Mouse (Mus musculus): Measurements from ENCODE around the gene Aplp1. TPM values are rescaled to one million over a fixed set of nuclear protein-coding genes. Genes with fewer than 3 reads are reported as not detected.

Aplp1 gene
- polyA plus RNA-seq, 1 experiment from 2014 or later = 51.0 TPM

GRCm38 (mm10) chr7:30456911-30457628, 11.7 kb upstream of the Aplp1 start:
- Histone ChIP-seq H3K9me3 (ENCODE audit: control insufficient read depth, low read length) (peaks cover 5% of the 10 kb centered on the region; the same call in 1 of the 2 replicates), H3K4me1 (ENCODE audit: control insufficient read depth, insufficient read depth, low read length) (peaks cover 8% of the 10 kb centered on the region), H3K9ac (ENCODE audit: low read depth, low read length) (peak overlapping the region; percentile 34; the same call in 1 of the 2 replicates), H3K4me2 (ENCODE audit: low read depth, low read length) (peak overlapping the region; percentile 37), H3K36me3 (ENCODE audit: control insufficient read depth, insufficient read depth, low read length) (no peaks in the 10 kb centered on the region), H3K27ac (replicated peaks; ENCODE audit: low read depth, low read length) (no peak overlapping the region), H3K4me3 (ENCODE audit: low read depth, low read length) (peak overlapping the region; percentile 25), H3K27me3 (replicated peaks; ENCODE audit: control insufficient read depth, insufficient read depth, low read length) (peaks cover 97% of the 10 kb centered on the region)
- DNase-seq (ENCODE audit: low spot score) = no peak
- WGBS = 2% methylated on average over 29 of the region's 31 CpGs
- no peak for ATAC-seq (ENCODE audit: low read depth)

DNA sequence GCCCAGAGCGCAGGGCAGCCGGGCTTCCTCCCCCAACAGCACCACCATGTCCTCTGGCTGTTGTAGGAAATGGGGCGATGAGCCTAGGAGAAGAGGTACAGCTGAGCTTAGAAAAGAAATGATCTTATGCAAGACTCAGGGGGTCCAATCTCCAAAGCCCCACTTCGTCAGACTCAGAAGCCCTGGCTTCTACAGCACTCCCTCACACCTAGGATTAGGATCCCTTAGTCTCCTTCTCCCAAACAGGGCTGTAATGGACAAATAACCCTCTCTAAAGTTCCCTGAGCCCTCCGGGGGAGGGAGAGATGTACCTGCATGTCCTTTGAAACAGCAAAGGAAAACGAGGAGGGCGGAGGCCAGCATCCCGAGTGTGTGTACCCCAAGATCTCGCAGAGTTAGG, 11.2 kb upstream of the Aplp1 start:
- WGBS = 2% methylated on average over 9 of the region's 9 CpGs
- DNase-seq (ENCODE audit: low spot score) = no peak
- Histone ChIP-seq H3K4me1 (ENCODE audit: control insufficient read depth, insufficient read depth, low read length) (peaks cover 8% of the 10 kb centered on the region), H3K4me2 (ENCODE audit: low read depth, low read length) (peak overlapping the region; percentile 37), H3K36me3 (ENCODE audit: control insufficient read depth, insufficient read depth, low read length) (no peaks in the 10 kb centered on the region), H3K27ac (replicated peaks; ENCODE audit: low read depth, low read length) (no peak overlapping the region), H3K27me3 (replicated peaks; ENCODE audit: control insufficient read depth, insufficient read depth, low read length) (peaks cover 93% of the 10 kb centered on the region), H3K4me3 (ENCODE audit: low read depth, low read length) (no peak overlapping the region; the same call in 1 of the 2 replicates), H3K9ac (ENCODE audit: low read depth, low read length) (0 out of 2 replicates have a peak overlapping the region, but pooled peaks have one; percentile 5), H3K9me3 (ENCODE audit: control insufficient read depth, low read length) (peaks cover 5% of the 10 kb centered on the region; the same call in 1 of the 2 replicates)
- ATAC-seq (ENCODE audit: low read depth) = no peak

DNA sequence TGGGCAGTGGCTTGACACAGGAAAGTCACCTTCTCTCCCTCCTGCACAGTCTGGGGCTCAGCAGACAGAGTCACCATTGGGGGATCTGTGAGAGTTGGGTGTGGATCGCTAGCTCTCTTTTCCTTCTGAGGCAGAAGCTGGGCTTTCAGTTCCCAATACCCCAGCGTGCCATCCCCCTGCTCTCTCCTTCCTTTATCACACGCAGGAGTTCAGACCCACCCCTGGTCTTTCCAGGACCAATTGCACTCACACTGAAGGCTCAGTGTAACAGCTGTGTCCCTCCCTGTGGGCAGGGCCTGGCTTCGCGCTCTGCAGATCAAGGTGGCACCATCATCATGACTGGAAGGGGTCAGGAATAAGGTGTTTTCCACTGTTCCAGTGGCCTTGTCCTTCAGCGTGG, 8.9 kb upstream of the Aplp1 start:
- 9% methylated on average over 6 of the region's 6 CpGs for WGBS
- Histone ChIP-seq H3K9ac (ENCODE audit: low read depth, low read length) (no peak overlapping the region), H3K4me1 (ENCODE audit: control insufficient read depth, insufficient read depth, low read length) (peaks cover 8% of the 10 kb centered on the region), H3K4me2 (ENCODE audit: low read depth, low read length) (no peak overlapping the region), H3K27ac (replicated peaks; ENCODE audit: low read depth, low read length) (no peak overlapping the region), H3K36me3 (ENCODE audit: control insufficient read depth, insufficient read depth, low read length) (no peaks in the 10 kb centered on the region), H3K4me3 (ENCODE audit: low read depth, low read length) (no peak overlapping the region), H3K9me3 (ENCODE audit: control insufficient read depth, low read length) (peaks cover 5% of the 10 kb centered on the region; the same call in 1 of the 2 replicates), H3K27me3 (replicated peaks; ENCODE audit: control insufficient read depth, insufficient read depth, low read length) (peaks cover 78% of the 10 kb centered on the region)
- ATAC-seq (ENCODE audit: low read depth) (no peak), DNase-seq (ENCODE audit: low spot score) (no peak)

- WGBS = 3% methylated on average over 25 of the region's 25 CpGs
- Histone ChIP-seq H3K4me3 (ENCODE audit: low read depth, low read length) (no peak overlapping the region), H3K9ac (ENCODE audit: low read depth, low read length) (no peak overlapping the region), H3K4me1 (ENCODE audit: control insufficient read depth, insufficient read depth, low read length) (peaks cover 8% of the 10 kb centered on the region), H3K27me3 (replicated peaks; ENCODE audit: control insufficient read depth, insufficient read depth, low read length) (peaks cover 73% of the 10 kb centered on the region), H3K27ac (replicated peaks; ENCODE audit: low read depth, low read length) (no peak overlapping the region), H3K4me2 (ENCODE audit: low read depth, low read length) (no peak overlapping the region), H3K9me3 (ENCODE audit: control insufficient read depth, low read length) (peaks cover 5% of the 10 kb centered on the region; the same call in 1 of the 2 replicates), H3K36me3 (ENCODE audit: control insufficient read depth, insufficient read depth, low read length) (no peaks in the 10 kb centered on the region)
- DNase-seq (ENCODE audit: low spot score) = peak; percentile 47
- no peak for ATAC-seq (ENCODE audit: low read depth)
Observed at GRCm38 (mm10) chr7:30453766-30454165, 8.4 kb upstream of the Aplp1 start.

DNA sequence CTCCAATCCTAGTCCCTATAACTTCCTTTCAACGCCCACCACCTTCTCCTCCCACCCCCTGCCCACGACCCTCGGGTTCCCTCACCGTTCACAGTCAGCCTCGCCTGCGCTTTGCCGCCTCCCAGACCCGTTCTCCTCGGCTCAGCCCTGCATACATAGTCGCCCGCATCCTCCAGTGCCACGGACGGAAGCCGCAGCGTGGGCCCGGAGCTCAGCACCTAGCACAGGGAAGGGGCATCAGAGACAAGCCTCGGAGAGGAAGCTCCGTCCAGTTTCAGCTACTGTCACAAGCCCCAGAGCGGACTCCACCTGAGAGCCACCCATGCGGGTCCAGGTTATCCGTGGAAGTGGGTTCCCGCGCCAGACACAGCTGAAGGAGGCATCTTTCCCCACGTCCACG, 8.0 kb upstream of the Aplp1 start:
- Histone ChIP-seq H3K4me2 (ENCODE audit: low read depth, low read length) (no peak overlapping the region), H3K9me3 (ENCODE audit: control insufficient read depth, low read length) (peaks cover 5% of the 10 kb centered on the region; the same call in 1 of the 2 replicates), H3K27ac (replicated peaks; ENCODE audit: low read depth, low read length) (no peak overlapping the region), H3K4me1 (ENCODE audit: control insufficient read depth, insufficient read depth, low read length) (peaks cover 8% of the 10 kb centered on the region), H3K36me3 (ENCODE audit: control insufficient read depth, insufficient read depth, low read length) (no peaks in the 10 kb centered on the region), H3K4me3 (ENCODE audit: low read depth, low read length) (no peak overlapping the region), H3K9ac (ENCODE audit: low read depth, low read length) (no peak overlapping the region), H3K27me3 (replicated peaks; ENCODE audit: control insufficient read depth, insufficient read depth, low read length) (peaks cover 68% of the 10 kb centered on the region)
- ATAC-seq (ENCODE audit: low read depth) = no peak
- no peak for DNase-seq (ENCODE audit: low spot score)
- WGBS = 18% methylated on average over 23 of the region's 25 CpGs

DNA sequence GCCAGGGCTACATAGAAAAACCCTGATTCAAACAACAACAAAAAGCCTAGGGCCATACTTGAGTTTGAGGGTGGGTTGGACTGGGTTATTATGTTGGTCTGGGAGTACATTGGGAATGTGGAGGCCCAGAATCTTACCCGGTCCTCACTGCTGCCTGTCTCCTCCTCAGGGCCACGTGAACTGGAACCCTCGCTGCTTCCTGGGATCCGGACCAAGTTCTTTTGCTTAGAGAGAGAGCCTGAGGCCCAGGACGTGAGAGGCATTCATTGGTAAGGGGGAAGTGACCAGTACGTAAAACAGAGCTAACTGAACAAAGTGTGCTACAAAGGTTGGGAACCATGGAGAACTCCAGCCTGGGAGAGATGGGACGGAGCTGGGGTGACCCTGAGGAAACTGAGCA, 4.9 kb upstream of the Aplp1 start:
- DNase-seq (ENCODE audit: low spot score) = no peak
- H3K4me3 ChIP-seq (ENCODE audit: low read depth, low read length) = no peak overlapping the region
- H3K9ac ChIP-seq (ENCODE audit: low read depth, low read length) = no peak overlapping the region
- H3K4me2 ChIP-seq (ENCODE audit: low read depth, low read length) = no peak overlapping the region
- peaks cover 38% of the 10 kb centered on the region for H3K27me3 ChIP-seq (replicated peaks; ENCODE audit: control insufficient read depth, insufficient read depth, low read length)
- WGBS = 71% methylated on average over 7 of the region's 7 CpGs
- no peaks in the 10 kb centered on the region for H3K36me3 ChIP-seq (ENCODE audit: control insufficient read depth, insufficient read depth, low read length)
- no peaks in the 10 kb centered on the region; the same call in 1 of the 2 replicates for H3K4me1 ChIP-seq (ENCODE audit: control insufficient read depth, insufficient read depth, low read length)
- H3K9me3 ChIP-seq (ENCODE audit: control insufficient read depth, low read length) = no peaks in the 10 kb centered on the region
- H3K27ac ChIP-seq (replicated peaks; ENCODE audit: low read depth, low read length) = no peak overlapping the region
- ATAC-seq (ENCODE audit: low read depth) = no peak

- WGBS = under 1% methylated on average over 35 of the region's 38 CpGs
- Histone ChIP-seq H3K9ac (ENCODE audit: low read depth, low read length) (peak overlapping the region; percentile 76), H3K4me2 (ENCODE audit: low read depth, low read length) (peak overlapping the region; percentile 84), H3K9me3 (ENCODE audit: control insufficient read depth, low read length) (no peaks in the 10 kb centered on the region), H3K36me3 (ENCODE audit: control insufficient read depth, insufficient read depth, low read length) (peaks cover 17% of the 10 kb centered on the region; the same call in 1 of the 2 replicates), H3K27ac (replicated peaks; ENCODE audit: low read depth, low read length) (peak overlapping the region; percentile 75), H3K27me3 (replicated peaks; ENCODE audit: control insufficient read depth, insufficient read depth, low read length) (peaks cover 11% of the 10 kb centered on the region; the same call in 1 of the 2 replicates), H3K4me3 (ENCODE audit: low read depth, low read length) (peak overlapping the region; percentile 69), H3K4me1 (ENCODE audit: control insufficient read depth, insufficient read depth, low read length) (peaks cover 13% of the 10 kb centered on the region)
- DNase-seq (ENCODE audit: low spot score) (peak; percentile 79), ATAC-seq (ENCODE audit: low read depth) (peak; percentile 34)
Observed at GRCm38 (mm10) chr7:30444154-30444970, 973 bp downstream of the Aplp1 start.

DNA sequence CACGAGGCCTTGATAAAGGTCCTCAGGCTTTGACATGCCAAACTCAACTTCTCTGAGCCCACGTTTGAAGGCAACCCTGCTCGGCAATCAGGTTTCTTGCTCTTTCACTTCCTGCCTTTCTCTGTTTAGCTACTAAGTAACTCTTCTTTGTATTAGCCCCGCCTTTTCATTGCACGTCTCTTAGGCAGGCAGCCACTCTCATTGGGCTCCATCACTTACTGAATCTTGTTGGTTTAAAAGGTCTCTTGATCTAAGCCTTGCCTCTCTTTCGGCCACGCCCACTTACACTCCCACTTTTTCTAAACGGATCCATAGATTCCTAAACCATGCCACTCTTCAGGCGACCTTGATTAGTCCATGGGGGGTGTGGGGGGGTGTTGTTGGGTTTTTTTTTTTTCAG, 1.6 kb downstream of the Aplp1 start:
- H3K4me3 ChIP-seq (ENCODE audit: low read depth, low read length) = peak overlapping the region; percentile 69
- H3K27ac ChIP-seq (replicated peaks; ENCODE audit: low read depth, low read length) = no peak overlapping the region
- WGBS = 26% methylated on average over 9 of the region's 9 CpGs
- no peak for ATAC-seq (ENCODE audit: low read depth)
- H3K4me1 ChIP-seq (ENCODE audit: control insufficient read depth, insufficient read depth, low read length) = peaks cover 13% of the 10 kb centered on the region
- H3K4me2 ChIP-seq (ENCODE audit: low read depth, low read length) = peak overlapping the region; percentile 84
- no peaks in the 10 kb centered on the region for H3K9me3 ChIP-seq (ENCODE audit: control insufficient read depth, low read length)
- DNase-seq (ENCODE audit: low spot score) = no peak
- H3K36me3 ChIP-seq (ENCODE audit: control insufficient read depth, insufficient read depth, low read length) = peaks cover 17% of the 10 kb centered on the region; the same call in 1 of the 2 replicates
- H3K27me3 ChIP-seq (replicated peaks; ENCODE audit: control insufficient read depth, insufficient read depth, low read length) = peaks cover 11% of the 10 kb centered on the region; the same call in 1 of the 2 replicates
- no peak overlapping the region for H3K9ac ChIP-seq (ENCODE audit: low read depth, low read length)
